Mouse (Mus musculus): ENCODE data around the gene Tm2d3. TPM values are rescaled to one million over a fixed set of nuclear protein-coding genes. Genes with fewer than 3 reads are reported as not detected.

The Tm2d3 gene
- 80.9 and 86.9 TPM in 2 replicates for polyA plus RNA-seq (2015; fragmentation: Nextera tagmentation; extraction: Ambion mirVana)

DNA sequence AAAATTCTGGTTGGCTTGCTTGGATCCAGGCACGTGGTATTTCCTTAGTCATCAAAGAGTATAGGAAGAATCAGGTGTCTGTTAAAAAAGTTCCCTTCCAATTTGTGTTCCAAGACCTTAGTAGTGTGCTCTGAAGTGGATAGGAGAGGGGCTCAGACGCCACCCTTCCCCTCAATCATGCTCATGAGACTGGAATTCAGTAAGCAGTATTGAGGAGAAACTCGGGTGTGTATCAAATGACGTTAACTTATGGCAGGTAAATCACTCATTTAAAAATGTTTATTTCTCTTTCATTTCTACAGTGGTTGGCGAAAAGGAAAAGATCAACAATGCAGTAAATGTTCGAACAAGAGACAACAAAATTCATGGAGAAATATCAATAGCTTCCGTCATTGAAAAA lies at the start of gene Tm2d3:
TSS of gene Tm2d3 (plus strand) at position 301 of the 400 bp plus-strand sequence.
- Histone ChIP-seq H3K4me1 (replicated peaks; ENCODE audit: control insufficient read depth, insufficient read depth, low read length) (peaks cover 14% of the 10 kb centered on the region), H3K4me2 (ENCODE audit: low read length) (no peak within 1 kb of the TSS), H3K9ac (replicated peaks; ENCODE audit: low read depth, low read length) (no peak within 1 kb of the TSS), H3K4me3 (replicated peaks; ENCODE audit: low read length) (no peak within 1 kb of the TSS), H3K27ac (ENCODE audit: low read length) (no peak within 1 kb of the TSS), H3K36me3 (ENCODE audit: control insufficient read depth, insufficient read depth) (no peaks in the 10 kb centered on the region), H3K9me3 (ENCODE audit: control insufficient read depth, low read length) (no peaks in the 10 kb centered on the region), H3K27me3 (replicated peaks; ENCODE audit: control insufficient read depth, insufficient read depth, low read length) (no peaks in the 10 kb centered on the region)
- ATAC-seq, result no peak
- 96% methylated on average over 7 of the region's 7 CpGs for WGBS

DNA sequence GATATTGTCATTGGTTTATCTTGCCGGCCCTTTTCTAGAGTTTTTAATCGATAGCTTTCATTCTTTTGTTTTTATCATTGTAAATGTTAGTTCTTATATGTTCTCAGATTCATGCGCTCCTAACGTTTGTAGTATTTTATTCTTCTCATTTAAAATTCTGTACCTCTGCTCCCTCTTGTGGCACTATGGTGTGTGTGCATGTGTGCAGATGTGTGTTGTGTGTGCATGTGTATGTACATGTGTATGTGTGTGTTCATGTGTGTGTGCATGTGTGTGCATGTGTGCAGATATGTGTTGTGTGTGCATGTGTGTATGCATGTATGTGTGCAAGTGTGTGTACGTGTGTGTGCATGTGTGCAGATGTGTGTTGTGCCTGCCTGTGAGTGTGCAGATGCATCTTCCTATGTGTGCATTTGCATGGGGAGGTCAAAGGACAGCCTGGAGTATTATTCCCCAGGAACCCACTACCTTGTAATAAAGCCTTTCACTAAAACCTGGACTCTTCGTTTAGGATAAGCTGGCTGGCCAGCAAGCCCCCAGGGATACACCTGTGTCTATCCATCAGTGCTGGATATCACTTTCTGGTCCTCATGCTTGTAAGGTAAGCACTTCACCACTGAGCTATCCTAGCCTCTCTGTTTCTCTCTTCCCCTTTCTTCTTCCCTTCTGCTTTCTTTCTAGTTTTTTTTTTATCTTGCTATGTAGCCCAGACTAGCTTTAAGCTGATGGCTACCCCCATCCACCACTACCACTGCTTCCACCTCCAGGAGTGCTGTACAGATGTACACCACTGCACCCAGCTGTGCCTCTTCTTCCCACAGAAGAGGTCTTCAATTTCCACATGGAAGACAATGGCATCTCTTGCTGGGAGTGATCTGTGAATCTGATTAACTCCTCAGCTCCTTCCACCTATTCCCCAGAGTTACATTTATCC lies 48.3 kb upstream of the Tm2d3 start:
- no peak overlapping the region for H3K4me3 ChIP-seq (replicated peaks; ENCODE audit: low read length)
- no peak overlapping the region for H3K4me2 ChIP-seq (ENCODE audit: low read length)
- no peak overlapping the region for H3K9ac ChIP-seq (replicated peaks; ENCODE audit: low read depth, low read length)
- WGBS, result 69% methylated on average over 6 of the region's 6 CpGs
- ATAC-seq, result no peak
- H3K36me3 ChIP-seq (ENCODE audit: control insufficient read depth, insufficient read depth), result no peaks in the 10 kb centered on the region
- no peaks in the 10 kb centered on the region for H3K27me3 ChIP-seq (replicated peaks; ENCODE audit: control insufficient read depth, insufficient read depth, low read length)
- H3K27ac ChIP-seq (ENCODE audit: low read length), result no peak overlapping the region
- H3K9me3 ChIP-seq (ENCODE audit: control insufficient read depth, low read length), result no peaks in the 10 kb centered on the region
- H3K4me1 ChIP-seq (replicated peaks; ENCODE audit: control insufficient read depth, insufficient read depth, low read length), result peaks cover 15% of the 10 kb centered on the region; the same call in 1 of the 2 replicates

DNA sequence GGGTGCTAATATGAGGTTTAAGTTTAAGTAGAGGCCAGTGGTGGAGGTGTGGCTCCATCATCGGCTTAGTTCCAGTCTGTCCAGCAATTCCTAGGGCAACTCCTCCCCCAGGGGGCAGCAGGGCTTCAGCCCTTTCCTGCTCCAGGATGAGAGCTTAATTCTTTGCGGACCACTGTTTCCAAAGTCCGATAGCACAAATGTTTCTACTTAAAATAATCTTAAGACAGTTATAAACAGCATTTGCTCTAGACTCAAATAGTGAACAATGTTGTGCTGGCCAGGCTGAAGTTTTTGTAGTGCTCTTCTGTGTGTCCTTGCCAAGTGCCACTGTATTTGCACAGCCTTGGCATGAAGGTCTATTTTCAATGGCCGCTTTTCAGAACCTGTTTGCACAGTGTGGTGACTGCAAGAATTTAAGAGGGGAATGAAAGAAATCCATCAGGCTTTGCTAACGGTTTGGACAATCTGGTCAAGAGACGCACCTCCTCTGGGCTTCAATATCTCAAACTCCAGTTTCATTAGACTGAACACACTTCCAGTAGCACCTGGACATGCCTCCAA lies 47.0 kb upstream of the Tm2d3 start:
- peaks cover 15% of the 10 kb centered on the region; the same call in 1 of the 2 replicates for H3K4me1 ChIP-seq (replicated peaks; ENCODE audit: control insufficient read depth, insufficient read depth, low read length)
- 23% methylated on average over 6 of the region's 6 CpGs for WGBS
- H3K4me2 ChIP-seq (ENCODE audit: low read length), result peak overlapping the region; percentile 66
- peaks cover 5% of the 10 kb centered on the region; the same call in 1 of the 2 replicates for H3K36me3 ChIP-seq (ENCODE audit: control insufficient read depth, insufficient read depth)
- peak overlapping the region; percentile 38 for H3K9ac ChIP-seq (replicated peaks; ENCODE audit: low read depth, low read length)
- no peak overlapping the region for H3K27ac ChIP-seq (ENCODE audit: low read length)
- no peaks in the 10 kb centered on the region for H3K9me3 ChIP-seq (ENCODE audit: control insufficient read depth, low read length)
- H3K4me3 ChIP-seq (replicated peaks; ENCODE audit: low read length), result peak overlapping the region; percentile 49
- H3K27me3 ChIP-seq (replicated peaks; ENCODE audit: control insufficient read depth, insufficient read depth, low read length), result no peaks in the 10 kb centered on the region
- ATAC-seq, result no peak

DNA sequence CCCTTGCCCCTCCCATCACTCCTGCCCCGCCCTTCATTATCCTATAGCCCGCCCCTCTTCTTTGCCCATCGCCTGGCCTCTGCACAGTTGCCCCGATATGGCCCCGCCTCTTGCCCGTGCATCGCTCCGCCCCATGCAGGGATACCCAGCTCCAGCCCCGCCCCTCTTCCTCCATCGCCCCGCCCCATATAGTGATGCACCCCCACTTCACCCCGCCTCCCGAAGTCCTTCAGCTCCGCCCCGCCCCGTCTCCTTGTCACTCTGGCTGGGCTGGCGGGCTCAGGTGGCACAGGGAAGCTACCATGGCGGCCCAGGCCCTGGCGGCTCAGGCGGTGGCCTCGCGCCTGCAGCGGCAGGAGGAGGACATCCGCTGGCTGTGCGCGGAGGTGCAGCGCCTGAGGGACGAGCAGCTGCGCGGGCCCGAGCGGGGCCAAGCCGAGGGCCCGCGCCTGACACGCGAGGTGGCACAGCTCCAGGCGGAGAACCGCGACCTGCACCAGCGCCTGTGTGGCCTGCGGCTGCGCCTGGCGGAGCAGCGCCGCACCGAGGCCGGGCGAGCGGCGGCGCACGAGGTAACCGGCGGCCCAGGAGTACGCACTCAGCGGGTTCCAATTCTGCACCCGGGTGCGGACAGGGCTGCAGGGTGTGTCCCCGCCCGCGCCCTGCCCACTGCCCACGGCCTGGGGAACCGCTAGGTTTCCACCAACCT lies 46.2 kb upstream of the Tm2d3 start, which contains the start of gene Tarsl2:
TSS of gene Tarsl2 (plus strand) at position 256 of the 709 bp plus-strand sequence.
- Histone ChIP-seq H3K4me1 (replicated peaks; ENCODE audit: control insufficient read depth, insufficient read depth, low read length) (peaks cover 15% of the 10 kb centered on the region; the same call in 1 of the 2 replicates), H3K4me3 (replicated peaks; ENCODE audit: low read length) (peak within 1 kb of the TSS; percentile 49), H3K27ac (ENCODE audit: low read length) (peak within 1 kb of the TSS; percentile 39), H3K27me3 (replicated peaks; ENCODE audit: control insufficient read depth, insufficient read depth, low read length) (no peaks in the 10 kb centered on the region), H3K36me3 (ENCODE audit: control insufficient read depth, insufficient read depth) (peaks cover 7% of the 10 kb centered on the region; the same call in 1 of the 2 replicates), H3K4me2 (ENCODE audit: low read length) (peak within 1 kb of the TSS; percentile 66), H3K9me3 (ENCODE audit: control insufficient read depth, low read length) (no peaks in the 10 kb centered on the region), H3K9ac (replicated peaks; ENCODE audit: low read depth, low read length) (peak within 1 kb of the TSS; percentile 65)
- under 1% methylated on average over 64 of the region's 64 CpGs for WGBS
- peak; percentile 95 for ATAC-seq

DNA sequence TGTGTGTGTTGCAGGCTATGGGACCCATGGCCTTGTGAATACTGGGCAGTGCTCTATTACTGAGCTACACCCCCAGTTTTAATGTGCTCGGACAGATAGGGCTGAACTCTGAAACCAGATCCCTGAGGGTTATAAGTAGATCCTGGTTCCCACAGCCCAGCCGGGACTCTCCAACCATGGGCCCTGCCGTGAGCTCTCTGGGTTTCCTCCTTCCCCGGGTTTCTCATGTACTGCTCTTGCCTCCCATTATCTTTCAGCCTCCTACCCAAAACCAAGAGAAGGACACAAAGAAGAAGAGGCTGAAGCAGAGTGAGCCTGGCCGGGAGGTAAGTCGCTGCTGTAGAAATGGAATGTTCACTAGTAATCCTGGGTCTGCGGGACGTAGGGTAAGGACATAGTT lies 45.0 kb upstream of the Tm2d3 start:
- Histone ChIP-seq H3K27me3 (replicated peaks; ENCODE audit: control insufficient read depth, insufficient read depth, low read length) (no peaks in the 10 kb centered on the region), H3K4me3 (replicated peaks; ENCODE audit: low read length) (no peak overlapping the region), H3K4me2 (ENCODE audit: low read length) (no peak overlapping the region), H3K9ac (replicated peaks; ENCODE audit: low read depth, low read length) (no peak overlapping the region), H3K4me1 (replicated peaks; ENCODE audit: control insufficient read depth, insufficient read depth, low read length) (peaks cover 11% of the 10 kb centered on the region; the same call in 1 of the 2 replicates), H3K27ac (ENCODE audit: low read length) (no peak overlapping the region), H3K9me3 (ENCODE audit: control insufficient read depth, low read length) (no peaks in the 10 kb centered on the region), H3K36me3 (ENCODE audit: control insufficient read depth, insufficient read depth) (peaks cover 7% of the 10 kb centered on the region; the same call in 1 of the 2 replicates)
- 92% methylated on average over 8 of the region's 8 CpGs for WGBS
- no peak for ATAC-seq

DNA sequence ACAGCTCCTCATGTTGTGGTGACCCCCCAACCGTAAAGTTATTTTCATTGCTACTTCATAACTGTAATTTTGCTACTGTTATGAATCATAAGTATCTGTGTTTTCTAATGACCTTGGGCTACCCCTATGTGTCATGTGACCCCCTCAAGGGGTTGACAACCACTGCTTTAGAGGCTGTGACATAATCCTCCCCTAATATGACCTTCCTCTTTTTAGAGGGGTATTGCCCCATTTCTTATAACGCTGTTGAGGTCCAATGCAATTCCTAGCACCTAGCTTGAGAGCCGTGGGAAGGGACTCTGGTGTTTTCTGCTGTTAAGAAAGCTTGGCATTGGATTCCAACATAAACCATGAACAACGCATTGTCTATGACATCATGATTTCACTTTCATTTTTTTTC lies 40.3 kb upstream of the Tm2d3 start:
- no peak overlapping the region for H3K4me2 ChIP-seq (ENCODE audit: low read length)
- 0 out of 2 replicates have a peak, but pooled peaks cover 3% of the 10 kb centered on the region for H3K4me1 ChIP-seq (replicated peaks; ENCODE audit: control insufficient read depth, insufficient read depth, low read length)
- WGBS, result 96% methylated on average over 4 of the region's 4 CpGs
- no peaks in the 10 kb centered on the region for H3K27me3 ChIP-seq (replicated peaks; ENCODE audit: control insufficient read depth, insufficient read depth, low read length)
- ATAC-seq, result no peak
- H3K4me3 ChIP-seq (replicated peaks; ENCODE audit: low read length), result no peak overlapping the region
- peaks cover 16% of the 10 kb centered on the region; the same call in 1 of the 2 replicates for H3K36me3 ChIP-seq (ENCODE audit: control insufficient read depth, insufficient read depth)
- H3K9ac ChIP-seq (replicated peaks; ENCODE audit: low read depth, low read length), result no peak overlapping the region
- no peaks in the 10 kb centered on the region for H3K9me3 ChIP-seq (ENCODE audit: control insufficient read depth, low read length)
- H3K27ac ChIP-seq (ENCODE audit: low read length), result no peak overlapping the region

DNA sequence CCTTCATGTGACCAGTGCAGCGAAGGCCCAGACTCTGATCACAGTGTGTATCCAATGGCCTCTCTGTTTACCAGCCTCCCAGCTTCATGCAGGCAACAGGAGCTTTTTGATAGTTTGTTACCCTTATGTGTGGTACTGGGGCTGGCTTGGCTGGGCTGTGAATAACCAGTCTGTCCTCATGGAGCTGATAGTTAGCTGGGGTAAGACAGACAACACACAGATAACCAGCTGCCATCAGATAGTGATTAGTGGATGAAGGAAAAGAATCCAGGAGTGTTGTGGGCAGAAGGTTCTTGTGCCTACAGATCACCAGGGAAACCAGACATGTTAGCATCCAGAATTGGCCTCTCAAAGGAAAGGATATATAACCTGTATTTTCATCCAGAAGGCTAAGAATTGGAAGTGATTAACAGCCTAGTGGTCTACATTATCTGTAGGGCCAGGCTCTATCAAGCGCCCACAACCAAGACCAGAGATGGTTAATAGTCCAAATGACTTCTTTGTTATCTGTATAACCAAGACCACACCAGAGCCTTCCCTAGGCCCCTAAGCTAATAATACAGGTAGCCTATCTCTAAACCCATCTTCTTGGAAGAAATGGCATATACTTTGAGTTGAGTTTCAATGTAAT lies 33.4 kb upstream of the Tm2d3 start:
- 96% methylated on average over 2 of the region's 2 CpGs for WGBS
- Histone ChIP-seq H3K27ac (ENCODE audit: low read length) (no peak overlapping the region), H3K4me2 (ENCODE audit: low read length) (no peak overlapping the region), H3K4me1 (replicated peaks; ENCODE audit: control insufficient read depth, insufficient read depth, low read length) (no peaks in the 10 kb centered on the region), H3K9me3 (ENCODE audit: control insufficient read depth, low read length) (no peaks in the 10 kb centered on the region), H3K36me3 (ENCODE audit: control insufficient read depth, insufficient read depth) (peaks cover 9% of the 10 kb centered on the region), H3K27me3 (replicated peaks; ENCODE audit: control insufficient read depth, insufficient read depth, low read length) (no peaks in the 10 kb centered on the region), H3K4me3 (replicated peaks; ENCODE audit: low read length) (no peak overlapping the region), H3K9ac (replicated peaks; ENCODE audit: low read depth, low read length) (no peak overlapping the region)
- ATAC-seq, result no peak

DNA sequence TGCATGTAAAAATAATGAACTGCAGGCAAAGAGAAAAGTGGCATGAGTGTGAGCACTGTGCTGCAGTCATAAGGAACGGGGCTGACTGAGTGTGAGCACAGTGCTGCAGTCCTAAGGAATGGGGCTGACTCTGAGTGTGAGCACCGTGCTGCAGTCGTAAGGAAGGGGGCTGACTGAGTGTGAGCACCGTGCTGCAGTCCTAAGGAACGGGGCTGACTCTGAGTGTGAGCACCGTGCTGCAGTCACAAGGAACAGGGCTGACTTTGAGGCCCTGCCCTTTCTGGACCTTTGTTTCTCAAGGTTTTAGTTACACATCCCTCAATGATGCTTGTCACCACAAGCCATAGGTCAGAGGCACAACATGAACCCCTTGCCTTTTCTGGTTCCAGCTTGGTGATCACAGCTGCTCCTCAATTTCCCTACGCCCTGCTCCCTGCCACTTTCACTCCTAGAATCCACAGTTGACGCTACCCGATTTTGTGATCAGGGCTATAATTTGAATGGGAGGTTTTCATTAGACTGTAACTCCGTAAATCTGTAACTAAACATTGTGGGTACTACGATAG lies 27.7 kb upstream of the Tm2d3 start:
- Histone ChIP-seq H3K9ac (replicated peaks; ENCODE audit: low read depth, low read length) (no peak overlapping the region), H3K27me3 (replicated peaks; ENCODE audit: control insufficient read depth, insufficient read depth, low read length) (no peaks in the 10 kb centered on the region), H3K4me2 (ENCODE audit: low read length) (no peak overlapping the region), H3K27ac (ENCODE audit: low read length) (no peak overlapping the region), H3K9me3 (ENCODE audit: control insufficient read depth, low read length) (no peaks in the 10 kb centered on the region), H3K4me3 (replicated peaks; ENCODE audit: low read length) (no peak overlapping the region), H3K4me1 (replicated peaks; ENCODE audit: control insufficient read depth, insufficient read depth, low read length) (no peaks in the 10 kb centered on the region), H3K36me3 (ENCODE audit: control insufficient read depth, insufficient read depth) (peaks cover 2% of the 10 kb centered on the region)
- no peak for ATAC-seq
- 90% methylated on average over 11 of the region's 11 CpGs for WGBS

Measured in forebrain, embryonic 16.5 days (tissue).